Mouse (Mus musculus): ENCODE data around the gene Atp13a5. TPM values are rescaled to one million over a fixed set of nuclear protein-coding genes. Genes with fewer than 3 reads are reported as not detected.

The Atp13a5 gene
- total RNA-seq, 2 experiments from 2014 or later: 10.4 to 12.4 TPM

DNA sequence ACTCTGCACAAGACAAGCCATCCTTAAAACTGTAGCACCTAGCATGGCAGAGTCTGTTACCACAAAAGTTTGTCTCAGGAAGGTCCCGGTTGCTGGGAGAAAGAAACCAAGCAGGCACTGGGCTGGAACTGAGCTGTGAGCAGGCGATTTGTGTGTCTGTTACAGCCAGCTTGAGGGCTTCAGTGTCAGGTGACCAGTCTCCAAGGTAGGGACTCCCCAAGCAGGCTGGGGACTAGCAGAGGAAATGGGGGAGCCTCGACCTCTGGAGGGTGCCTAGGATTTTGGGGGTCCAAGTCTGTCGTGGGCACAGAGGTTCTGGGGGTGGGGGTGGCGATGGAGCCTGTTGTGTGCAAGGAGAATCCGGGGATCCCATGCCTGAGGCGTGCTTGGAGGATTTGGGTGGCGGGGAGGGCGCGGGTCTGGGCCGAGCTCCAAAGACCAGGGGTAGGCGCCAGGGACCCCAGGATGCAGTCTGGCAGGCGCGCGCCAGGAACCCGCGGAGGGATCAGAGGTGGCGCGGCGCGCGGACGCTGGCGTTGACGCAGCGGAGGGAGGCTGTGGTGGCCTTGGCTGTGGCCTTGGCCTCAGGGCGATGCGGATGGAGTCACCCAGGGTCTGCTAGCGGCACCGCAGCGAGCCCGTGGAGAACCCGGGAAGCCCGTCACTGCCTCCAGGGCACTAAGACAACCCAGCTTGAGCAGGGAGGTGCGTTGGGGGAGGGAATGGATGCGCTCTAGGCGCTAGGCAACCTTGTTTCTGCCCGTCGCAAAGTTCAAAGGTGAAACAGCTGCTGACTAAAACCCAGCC, 168.7 kb downstream of the Atp13a5 start, which contains the start of gene Hrasls:
TSS of gene Hrasls (plus strand) at position 91 of the 807 bp plus-strand sequence.
- DNase-seq (ENCODE audit: extremely low spot score in 1 of 2, low spot score in 2 of 2): peak in 1 of 2 experiments; percentile 68
- intact Hi-C loops (cut with DNase I): loop anchor here (10.0 kb wide), 1 partner anchor 365 kb away; no protein-coding TSS in a partner anchor

GRCm38 (mm10) chr16:29208841-29209240, 169.7 kb downstream of the Atp13a5 start:
- DNase-seq (ENCODE audit: extremely low spot score in 1 of 2, low spot score in 2 of 2): no peak
- intact Hi-C loops (cut with DNase I): loop anchor here (10.0 kb wide), 1 partner anchor 364 kb away; no protein-coding TSS in a partner anchor

GRCm38 (mm10) chr16:29205581-29205980, 173.0 kb downstream of the Atp13a5 start:
- intact Hi-C loops (cut with DNase I): loop anchor here (10.0 kb wide), 1 partner anchor 361 kb away; no protein-coding TSS in a partner anchor
- DNase-seq (ENCODE audit: extremely low spot score in 1 of 2, low spot score in 2 of 2): no peak

DNA sequence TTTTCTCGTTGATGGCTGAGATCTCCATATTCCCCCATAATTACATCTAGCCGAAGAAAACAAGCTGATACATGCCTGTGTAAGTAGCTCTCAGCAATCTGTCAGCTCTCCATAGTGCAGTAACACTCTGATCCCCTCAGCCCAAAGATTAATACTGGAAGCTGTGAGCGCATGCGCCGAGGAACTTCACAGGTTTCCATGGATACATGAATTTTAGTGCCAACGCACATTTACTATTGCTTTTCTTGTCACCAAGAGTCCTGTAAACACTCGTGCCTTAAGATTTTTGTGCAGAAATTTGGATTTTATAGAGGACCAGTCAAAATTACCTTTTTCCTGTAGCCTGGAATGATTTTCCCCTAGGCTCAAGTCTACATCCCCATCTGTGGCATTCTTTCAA, 173.7 kb downstream of the Atp13a5 start:
- intact Hi-C loops (cut with DNase I): loop anchor here (10.0 kb wide), 1 partner anchor 360 kb away; no protein-coding TSS in a partner anchor
- peak in 1 of 2 experiments; percentile 72 for DNase-seq (ENCODE audit: extremely low spot score in 1 of 2, low spot score in 2 of 2)

DNA sequence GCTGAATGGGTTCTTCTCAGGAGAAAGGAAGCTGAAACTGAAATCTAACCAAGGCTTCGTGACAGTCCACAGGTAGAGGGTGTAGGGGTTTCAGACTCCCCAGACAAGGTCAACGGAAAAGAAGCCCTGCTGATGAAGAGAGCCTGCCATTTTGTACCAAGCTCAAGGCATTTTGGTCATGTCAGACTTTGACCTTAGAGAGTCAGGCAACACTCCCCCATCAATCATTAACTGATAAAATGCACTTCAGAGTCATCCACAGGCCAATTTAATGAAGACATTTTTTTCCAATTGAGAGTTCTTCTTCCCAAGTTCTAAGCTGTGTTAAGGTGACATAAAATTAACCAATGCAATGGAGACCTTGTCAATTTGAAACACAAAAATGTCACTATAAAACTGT, 177.4 kb downstream of the Atp13a5 start:
- intact Hi-C loops (cut with DNase I): loop anchor here (10.0 kb wide), 1 partner anchor 356 kb away; no protein-coding TSS in a partner anchor

GRCm38 (mm10) chr16:29198461-29198860, 180.1 kb downstream of the Atp13a5 start:
- peak; percentile 32 to 54 for DNase-seq (ENCODE audit: extremely low spot score in 1 of 2, low spot score in 2 of 2)
- intact Hi-C loops (cut with DNase I): no loop called here

More for the DNA sequence above, 177.4 kb downstream of the Atp13a5 start:
- DNase-seq (ENCODE audit: extremely low spot score in 1 of 2, low spot score in 2 of 2): no peak

GRCm38 (mm10) chr16:29195156-29195555, 183.4 kb downstream of the Atp13a5 start:
- DNase-seq (ENCODE audit: extremely low spot score in 1 of 2, low spot score in 2 of 2): no peak
- intact Hi-C loops (cut with DNase I): no loop called here

- no peak for DNase-seq (ENCODE audit: extremely low spot score in 1 of 2, low spot score in 2 of 2)
- intact Hi-C loops (cut with DNase I): no loop called here
These were observed 184.6 kb downstream of the Atp13a5 start for GRCm38 (mm10) chr16:29193981-29194380.

DNA sequence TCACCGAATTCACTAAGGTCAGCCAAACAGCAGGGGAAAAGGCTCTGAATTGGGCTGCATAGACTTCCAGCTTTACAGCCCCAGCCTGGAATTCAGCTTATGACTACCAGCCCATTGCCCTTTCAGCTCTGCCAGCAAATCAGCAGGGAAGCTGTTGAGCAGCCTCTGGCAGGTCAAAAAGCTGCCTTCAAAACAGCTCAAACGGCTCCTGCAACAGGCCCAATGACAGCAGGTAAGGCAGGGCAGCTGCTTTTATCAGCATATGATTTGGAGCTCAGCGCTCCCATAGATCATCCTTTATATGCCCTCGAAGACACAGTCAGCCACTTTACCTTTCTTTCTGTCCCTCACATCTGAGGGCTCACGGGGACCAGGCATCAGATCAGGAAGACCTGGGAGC, 185.6 kb downstream of the Atp13a5 start:
- no peak for DNase-seq (ENCODE audit: extremely low spot score in 1 of 2, low spot score in 2 of 2)
- intact Hi-C loops (cut with DNase I): no loop called here

Other genes with a start within 250 kb of the Atp13a5 start
- gene Hrasls, start 169.0 kb downstream of the Atp13a5 start, total RNA-seq (2021): 10 to 100 TPM; 11.7 to 14.3 TPM
- gene Atp13a4, start 166.1 kb upstream of the Atp13a5 start, total RNA-seq (2021): 10 to 100 TPM in 1 of 2 experiments, 1 to 10 TPM in 1; 8.8 to 10.3 TPM
- gene Opa1, start 200.6 kb upstream of the Atp13a5 start, total RNA-seq (2021): 100 to 1,000 TPM; 115 to 119 TPM